Mouse (Mus musculus) kidney, postnatal 4 days (tissue): ENCODE results near the gene Cep112.

Source experiments
- DNase-seq, 2 experiments: peaks; one replicate each; pipeline ENCODE4 v3.0.0; 2021; ENCODE audit warnings: mixed read lengths in 2 of 2

Cep112 gene

DNA sequence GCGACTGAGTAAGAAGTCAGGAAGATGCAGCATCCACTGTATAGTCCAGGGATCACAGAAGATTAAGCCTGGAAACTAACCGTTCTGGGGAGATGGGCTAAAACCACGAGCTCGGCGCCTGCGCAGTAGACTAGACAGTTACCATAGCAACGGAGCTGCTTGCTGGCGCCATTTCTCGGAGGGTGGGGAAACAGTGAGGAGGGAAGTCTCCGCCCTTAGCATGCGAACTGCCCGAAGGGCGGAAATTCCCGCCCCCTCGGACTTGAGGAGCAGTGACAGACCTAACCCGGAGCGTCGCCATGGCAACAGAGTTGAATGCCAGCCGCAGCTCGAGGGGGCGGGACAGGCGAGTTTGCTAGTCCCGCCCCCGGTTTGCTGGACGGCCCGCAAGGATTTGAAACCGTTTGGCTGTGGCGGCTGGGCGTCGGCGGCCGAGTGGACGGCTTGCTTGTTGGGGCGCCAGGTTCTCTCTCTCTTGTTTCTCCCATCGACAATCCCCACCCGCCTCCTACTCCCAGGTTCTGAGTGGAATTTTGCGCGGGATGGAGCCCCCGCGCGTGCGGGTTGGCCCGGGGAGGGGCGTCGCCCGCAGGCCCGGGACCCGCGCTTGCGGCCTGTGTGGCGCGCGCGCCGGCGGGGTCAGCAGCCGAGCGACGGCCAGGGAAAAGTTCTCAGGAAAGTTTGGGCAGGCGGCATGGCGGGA lies at the start of gene Cep112:
Cep112 (plus strand) TSS at position 304 of the 703 bp plus-strand sequence.
- DNase-seq = peak; percentile 98 to 99

DNA sequence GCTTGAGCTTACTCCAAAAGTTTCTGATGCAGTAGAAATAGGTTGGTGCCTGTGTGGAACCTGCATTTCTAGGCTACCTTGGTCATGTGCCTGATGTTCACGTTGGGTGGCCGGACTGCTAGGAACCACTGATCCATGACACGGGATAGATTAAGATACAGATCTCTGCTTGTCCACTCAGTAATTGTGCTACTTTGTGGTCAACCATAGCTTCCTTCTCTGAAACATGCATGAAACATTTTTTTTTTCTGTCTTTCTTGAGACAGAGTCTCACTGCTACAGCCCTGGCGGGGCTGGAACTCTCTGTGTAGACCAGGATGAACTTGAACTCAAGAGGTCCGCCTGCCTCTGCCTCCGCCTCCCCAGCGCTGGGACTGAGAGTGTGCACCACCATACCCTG lies 48.2 kb upstream of the Cep112 start:
- DNase-seq = peak in 1 of 2 experiments; percentile 7

DNA sequence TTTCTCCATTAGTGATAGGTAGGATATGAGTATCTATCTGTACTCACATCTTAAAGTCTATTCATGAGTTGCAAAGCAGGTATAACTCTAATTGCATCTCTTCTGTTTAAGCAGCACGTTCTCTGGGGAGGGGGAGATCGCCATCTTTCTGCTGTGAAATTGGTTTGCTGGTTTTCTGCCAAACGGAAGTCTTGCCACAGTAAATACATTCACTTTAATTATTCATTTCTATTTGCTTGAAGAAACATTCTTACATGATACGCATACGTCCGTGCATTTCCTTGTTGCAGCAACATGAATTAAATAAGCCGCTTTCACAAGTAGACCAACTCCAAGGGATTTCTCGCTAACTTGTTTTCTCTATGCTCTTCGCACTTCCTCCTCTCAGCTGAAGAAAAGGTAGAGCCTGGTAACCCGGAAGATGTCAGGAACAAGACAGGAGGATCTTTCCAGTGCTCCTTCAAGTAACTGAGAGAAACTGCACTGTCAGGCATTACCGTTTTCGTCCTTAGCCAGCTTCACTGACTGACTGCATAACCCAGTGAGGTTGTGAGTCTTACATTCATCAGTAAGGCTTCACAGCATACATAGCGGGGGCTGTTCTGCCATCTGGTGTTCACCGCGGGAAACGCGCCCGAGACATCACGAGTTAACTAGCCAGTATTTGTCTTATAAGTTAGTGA lies 47.2 kb upstream of the Cep112 start:
- peak; percentile 87 for DNase-seq

DNA sequence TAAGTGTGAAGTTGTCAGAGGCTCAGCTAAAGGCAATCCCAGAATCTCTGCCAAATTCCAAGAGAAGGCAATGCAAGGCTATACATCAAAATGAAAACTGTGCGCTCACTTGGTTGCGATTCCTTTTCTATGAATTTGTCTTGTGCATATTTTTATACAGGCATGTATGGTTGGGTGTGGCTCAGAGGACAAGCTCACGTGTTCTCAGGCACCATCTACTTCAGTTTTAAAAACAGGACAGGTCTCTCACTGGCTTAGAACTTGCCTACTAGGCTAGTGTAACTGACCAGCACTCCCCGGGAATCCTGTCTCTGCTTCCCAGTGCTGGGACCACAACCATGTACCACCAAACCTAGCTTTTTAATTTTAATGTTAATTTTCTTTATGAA lies 46.6 kb upstream of the Cep112 start:
- no peak for DNase-seq

DNA sequence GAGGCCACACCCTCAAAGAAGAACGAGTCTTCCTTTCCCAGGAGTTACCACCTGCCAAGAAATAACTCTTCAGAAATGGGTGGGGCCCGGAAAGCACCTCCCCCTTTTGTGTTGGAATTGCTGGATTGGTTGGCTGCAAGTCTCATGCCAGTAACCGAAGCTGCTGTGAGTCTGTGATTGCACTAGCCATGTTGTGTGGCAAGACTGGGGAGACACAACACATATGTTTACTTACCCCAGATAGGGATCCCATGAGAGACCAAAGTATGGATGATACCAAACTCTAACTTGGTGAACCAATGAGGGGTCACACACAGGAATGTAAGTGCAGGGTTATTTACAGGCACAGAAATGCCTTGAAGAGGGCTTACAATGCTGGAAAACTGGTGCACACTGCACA lies 42.3 kb upstream of the Cep112 start:
- no peak for DNase-seq

DNA sequence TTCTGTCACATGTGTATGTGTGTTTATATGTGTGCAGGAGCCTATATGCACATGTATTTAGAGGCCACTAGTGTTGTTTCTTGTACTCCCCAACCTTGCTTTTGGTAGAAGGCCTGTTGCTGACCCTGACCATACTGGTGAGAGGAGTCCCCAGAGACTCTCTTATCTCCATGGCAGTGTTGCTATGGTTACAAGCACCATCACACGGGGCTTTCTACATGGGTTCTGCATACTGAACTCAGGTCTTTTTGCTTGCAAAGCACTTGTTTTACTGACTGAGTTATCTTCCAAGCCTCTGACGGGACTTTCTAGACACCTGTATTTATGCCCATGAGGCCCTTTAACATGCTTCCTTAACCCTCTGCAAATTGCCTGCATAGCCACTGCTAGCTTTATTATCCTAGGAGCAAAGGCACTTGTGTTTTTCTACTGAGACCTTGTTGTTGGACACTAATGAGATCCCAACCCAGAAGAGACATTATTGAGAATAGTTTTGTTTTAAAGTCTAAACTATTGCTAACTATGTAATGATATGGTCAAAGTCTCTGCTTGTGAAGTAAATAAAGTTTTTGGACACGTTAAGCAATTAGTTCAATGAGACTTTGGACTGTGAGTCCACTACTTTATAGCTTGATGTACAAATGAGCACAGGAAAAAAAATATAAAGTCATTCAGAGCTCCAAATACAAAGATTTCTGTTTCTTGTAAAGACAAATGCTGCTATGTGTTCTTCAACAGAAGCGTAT lies 39.9 kb upstream of the Cep112 start:
- DNase-seq = no peak

DNA sequence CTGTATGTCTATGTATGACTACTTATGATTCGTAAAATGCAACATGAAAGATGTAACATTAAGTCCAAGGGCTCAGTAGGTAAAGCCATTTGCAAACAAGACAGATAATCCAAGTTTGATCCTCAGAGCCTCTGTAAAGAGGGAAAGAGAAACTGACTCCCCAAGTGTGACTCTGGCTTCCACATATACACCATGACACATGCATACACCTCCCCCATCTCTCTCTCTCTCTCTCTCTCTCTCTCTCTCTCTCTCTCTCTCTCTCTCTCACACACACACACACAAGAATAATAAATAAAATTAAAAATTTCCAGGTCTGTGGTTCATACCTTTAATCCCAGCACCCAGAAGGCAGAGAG lies 39.3 kb upstream of the Cep112 start:
- no peak for DNase-seq

DNA sequence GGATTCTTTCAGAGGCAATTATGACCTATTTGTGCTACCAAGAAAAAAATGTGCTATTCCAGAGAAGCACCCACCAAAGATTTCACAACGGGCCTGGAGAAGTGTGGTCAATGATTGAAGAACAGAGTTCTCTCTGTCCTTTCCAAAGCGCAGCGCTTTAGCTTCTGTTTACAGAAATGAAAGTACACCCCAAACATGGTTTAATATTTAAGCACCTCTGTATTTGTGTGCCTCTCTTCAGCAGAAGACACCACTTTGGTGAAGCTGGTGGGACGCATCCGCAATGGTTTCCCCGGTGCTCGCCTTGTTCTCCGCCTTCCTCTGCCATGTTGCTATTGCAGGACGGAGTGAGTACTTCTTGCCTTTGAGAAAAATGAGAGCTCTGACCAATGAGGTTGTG lies 29.9 kb upstream of the Cep112 start:
- no peak for DNase-seq

DNA sequence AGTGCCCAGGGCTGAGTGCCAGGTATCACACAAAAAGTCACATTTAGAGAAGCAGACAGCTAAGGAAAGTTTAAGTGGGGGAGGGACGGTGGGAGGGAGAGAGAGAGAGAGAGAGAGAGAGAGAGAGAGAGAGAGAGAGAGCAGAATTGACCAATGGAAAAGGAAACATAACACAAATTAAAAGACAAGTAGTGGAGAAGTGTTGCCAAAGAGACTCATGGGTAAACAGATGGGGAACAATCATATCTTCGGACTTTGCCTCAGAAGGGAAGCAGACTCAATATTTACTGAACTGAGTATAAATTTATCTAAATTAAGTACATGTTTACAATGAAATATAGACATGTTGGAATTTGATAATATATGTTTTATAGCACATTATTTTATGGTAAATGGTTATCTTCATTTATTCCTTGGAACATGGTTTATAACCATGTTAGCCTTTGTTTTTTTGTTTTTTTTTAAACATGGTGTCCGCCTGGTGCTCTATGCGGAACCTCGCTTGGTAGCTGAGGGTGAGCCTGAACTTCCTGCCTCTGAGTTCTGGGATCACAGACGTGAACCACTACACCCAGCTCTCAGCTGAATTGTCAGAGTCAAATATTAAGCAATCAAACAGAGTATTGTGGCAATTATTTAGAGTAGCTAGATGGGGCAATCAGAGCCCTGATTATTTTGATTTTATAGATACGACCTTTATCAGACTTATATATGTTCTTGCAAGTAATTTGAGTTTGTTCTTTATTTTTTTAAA lies 28.7 kb upstream of the Cep112 start:
- no peak for DNase-seq

DNA sequence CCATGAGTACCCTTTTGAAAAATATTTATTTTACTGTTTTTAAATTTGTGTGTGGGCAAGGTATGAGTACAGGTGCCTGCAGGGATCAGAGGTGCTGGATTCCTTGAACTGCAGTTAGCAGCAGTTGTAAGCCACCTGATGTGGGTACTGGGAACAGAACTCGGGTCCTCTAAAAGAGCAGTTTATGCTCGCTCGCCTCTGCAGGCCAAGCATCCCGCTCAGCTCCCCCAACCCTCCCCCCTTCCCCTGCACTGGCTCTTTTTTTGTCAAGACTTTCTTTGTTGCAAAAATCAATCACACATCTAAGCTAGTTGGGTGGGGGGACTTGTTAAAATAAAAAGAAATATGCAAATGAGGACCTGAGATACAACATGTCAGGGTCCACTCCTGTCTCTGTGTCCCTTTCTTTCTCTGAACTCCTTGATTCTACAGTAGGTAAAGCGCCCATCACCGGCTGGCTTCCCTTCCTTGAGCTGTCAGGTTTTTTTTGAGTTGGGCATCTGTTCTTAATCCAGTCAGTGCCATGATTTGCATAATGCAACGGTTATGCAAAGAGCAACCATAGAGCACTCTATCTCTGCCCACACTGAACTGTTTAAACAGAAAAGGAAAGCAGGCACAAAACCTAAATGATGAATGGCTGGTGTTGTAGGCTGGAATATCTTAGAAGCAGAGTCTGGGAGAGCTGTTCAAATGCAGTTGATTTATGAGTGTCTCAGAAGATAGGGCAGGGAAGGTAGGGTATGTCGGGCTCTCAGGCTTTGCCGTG lies 14.9 kb upstream of the Cep112 start:
- DNase-seq = no peak

DNA sequence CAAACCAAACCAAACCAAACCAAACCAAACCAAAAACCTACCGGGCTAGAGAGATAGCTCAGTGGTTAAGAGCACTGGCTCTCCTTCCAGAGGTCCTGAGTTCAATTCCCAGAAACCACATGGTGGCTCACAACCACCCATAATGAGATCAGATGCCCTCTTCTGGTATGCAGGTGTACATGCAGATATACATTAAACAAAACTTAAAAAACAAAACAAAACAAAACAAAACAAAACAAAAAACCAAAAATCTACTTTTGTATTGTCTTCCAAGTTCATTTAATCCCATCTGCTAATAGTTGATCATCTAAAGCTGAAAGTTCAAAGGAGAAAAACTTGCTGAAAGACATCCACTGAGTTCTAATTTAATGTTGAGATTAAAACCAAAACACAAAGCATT lies 8.6 kb upstream of the Cep112 start:
- no peak for DNase-seq

DNA sequence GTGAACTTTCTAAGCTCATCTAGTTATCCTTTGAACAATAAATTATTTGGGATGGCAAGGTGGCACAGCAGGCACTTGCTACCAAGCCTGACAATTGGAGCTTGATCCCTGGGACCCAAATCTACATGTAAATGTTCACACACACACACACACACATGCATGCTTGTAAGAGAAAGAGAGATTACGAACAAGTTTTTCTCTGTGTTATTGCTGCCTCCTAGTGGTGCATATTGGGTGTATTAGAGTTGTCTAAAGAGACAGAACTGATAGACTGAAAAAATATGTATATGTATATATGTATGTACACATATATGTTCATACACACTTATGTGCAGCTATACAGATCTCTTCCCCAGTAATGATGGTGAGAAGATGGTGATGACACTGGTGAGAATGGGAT lies 6.5 kb upstream of the Cep112 start:
- no peak for DNase-seq

DNA sequence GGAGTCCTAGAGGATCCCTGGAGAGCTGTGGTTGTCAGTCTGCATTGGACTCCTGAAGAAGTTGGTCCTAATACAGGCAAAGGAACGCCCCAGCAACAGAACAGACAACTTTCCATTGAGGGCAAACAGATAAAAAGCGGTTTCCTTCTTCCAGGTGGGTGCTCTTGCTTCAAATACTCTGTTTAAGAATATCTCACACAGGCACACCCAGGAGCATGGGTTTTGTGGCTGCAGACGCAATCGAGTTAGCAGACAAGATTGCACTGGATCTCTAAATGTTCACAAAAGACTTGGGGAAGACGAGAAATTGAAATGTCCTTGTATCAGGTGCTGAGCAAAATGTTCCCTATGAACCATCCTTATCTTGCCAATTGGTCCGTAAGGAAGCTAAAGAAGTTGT lies 5.8 kb upstream of the Cep112 start:
- DNase-seq = no peak

DNA sequence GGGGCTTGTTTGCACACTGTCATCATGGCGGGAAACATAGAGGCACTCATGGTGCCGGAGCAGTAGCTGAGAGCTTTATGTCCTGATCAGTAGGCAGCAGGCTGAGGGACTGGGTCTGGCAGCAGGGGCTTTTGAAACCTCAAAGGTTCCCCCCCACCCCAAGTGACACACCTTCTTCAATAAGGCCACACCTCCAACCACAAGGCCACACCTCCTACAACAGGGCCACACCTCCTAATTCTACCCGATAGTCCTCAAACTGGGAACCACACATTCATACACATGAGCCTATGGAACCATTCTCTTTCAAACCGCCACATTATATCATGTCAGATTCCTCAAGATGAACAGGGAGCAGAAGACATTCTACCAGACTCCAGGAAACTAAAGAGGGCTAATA lies 4.2 kb upstream of the Cep112 start:
- DNase-seq = no peak

DNA sequence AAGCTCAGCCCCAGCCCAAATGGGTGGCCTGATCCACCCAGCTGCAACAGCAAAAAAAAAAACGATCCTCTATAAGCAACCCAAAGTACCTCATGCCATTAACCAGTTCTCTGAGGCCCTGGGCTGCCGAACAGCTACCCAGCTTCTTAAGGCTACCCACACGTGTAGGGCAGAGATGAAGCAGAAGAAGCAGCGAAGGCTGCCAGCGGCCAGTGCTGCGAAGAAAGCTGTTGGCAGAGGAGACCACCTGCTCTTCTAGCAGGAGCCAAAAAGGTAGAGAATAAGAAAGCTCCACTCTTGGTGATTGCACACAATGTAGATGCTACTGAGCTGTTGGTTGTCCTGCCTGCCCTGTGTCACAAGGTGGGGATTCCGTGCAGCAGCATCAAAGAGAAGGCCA lies 1.8 kb upstream of the Cep112 start:
- DNase-seq = no peak

DNA sequence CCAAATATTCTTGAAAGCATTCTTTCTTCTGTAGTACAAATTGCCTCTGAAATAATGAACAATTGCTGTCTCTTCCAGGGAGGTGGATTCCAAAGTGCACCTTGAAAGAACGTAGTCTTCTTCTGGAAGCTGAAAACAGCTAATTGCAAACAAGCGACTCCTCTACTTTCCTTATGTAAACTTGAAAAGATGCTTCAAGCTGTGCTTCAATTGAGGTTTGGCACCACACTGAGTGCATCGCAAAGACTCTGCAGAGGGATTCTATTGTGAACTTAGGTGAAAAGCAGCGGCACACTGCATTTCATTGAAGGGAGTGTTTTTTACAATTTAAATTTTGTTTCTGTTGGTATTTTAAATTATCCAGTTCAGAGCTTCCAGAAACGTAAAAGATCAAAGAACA lies 881 bp upstream of the Cep112 start:
- no peak for DNase-seq

DNA sequence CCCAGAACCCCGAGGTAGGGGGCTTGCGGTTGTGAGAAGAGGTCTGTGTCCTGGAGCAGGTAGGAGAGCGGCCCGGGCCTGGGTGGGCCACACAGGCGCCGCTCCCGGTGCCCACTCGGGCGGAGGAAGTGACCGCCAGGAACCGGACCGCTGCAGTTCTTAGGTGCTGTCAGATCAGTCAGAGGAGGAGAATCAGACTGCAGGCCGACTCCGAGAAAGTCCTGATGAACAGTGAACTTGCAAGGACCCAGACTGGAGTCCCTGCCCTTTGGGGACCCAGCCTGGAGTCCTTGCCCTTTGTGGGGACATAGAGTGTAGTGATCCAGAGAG lies 565 bp downstream of the Cep112 start:
- DNase-seq = no peak

DNA sequence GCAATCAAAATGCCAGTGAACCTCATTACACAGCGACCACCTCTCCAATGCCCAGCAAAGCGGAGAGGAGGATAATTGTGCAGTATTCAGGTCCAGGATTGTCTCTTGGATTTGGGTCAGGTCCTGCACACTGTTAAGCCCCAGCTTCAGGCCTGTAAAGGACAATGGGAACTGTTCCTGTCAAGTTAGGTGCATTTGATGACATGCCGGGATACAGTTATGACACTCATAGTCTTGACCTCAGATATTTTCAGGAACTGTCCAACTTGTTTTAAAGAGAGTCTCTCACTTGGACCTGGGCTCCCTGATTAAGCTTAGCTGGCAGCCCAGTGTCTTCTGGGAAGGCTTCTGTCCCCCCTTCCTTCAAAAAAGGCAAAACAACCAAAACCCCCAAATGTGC lies 1.1 kb downstream of the Cep112 start:
- no peak for DNase-seq

DNA sequence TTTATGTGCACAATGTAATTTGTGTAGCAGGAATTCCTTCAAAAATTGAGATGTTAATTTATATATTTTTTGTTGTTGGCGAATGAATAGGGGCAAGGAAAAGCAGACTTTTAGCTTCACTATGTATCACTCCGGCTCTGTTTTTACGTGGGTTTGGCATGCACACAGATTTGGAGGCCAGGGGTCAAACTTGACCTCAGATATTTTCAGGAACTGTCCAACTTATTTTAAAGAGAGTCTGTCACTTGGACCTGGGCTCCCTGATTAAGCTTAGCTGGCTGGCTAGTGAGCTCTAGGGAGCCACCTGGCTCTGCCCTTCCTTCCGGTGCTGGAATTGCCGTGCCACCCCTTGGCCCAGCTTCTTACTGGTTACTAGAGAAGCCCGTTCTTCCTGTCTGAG lies 2.2 kb downstream of the Cep112 start:
- no peak for DNase-seq

DNA sequence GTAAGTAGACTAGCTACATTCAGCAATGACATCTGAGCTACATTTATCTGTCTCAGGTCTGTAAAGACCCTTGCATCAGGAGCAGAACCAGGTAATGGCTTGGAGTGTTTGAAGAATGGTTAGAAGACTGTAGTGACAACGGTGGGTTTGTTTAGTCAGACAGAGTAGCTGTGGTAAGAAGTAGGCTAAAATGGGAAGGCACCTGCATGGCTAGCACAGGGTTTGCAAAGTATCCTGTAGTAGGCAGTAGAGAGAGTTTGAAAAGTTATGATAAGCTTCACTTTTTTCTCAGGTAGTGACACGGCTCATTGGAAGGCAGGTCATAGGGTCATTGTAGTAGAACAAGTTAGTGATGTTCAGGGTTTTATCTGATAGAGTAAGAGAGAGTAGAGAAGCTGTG lies 4.1 kb downstream of the Cep112 start:
- DNase-seq = no peak

DNA sequence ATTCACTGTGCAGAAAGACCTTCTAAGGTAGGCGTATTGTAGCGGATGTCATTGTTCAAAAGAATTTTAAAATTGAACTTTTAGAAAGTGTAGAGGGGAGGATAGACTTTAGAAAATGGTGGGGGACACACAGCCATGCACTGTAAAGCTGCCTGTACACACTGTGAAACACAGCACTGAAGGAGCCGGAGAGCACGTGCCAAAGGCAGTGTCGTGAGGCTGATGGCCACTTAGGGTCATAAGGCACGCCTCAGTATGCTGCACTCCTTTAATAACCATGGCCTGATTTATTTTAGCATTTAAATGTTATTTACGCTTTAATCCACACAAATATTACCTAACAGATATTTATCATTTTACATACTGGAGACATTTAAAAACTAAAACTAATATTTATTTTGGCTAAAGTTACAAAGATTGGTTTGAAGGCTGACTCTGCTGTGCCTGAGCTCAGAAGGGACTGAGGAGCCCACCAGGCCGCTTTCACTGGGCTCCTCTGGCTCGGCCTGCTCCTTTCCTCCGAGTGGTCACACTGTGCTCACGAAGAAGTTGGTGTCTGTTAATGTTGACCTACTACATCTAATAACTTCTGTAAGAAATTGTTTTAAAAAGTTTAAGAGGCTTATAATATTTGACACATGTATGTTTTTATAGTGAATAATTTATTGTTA lies 19.0 kb downstream of the Cep112 start:
- DNase-seq = peak; percentile 24 to 52

DNA sequence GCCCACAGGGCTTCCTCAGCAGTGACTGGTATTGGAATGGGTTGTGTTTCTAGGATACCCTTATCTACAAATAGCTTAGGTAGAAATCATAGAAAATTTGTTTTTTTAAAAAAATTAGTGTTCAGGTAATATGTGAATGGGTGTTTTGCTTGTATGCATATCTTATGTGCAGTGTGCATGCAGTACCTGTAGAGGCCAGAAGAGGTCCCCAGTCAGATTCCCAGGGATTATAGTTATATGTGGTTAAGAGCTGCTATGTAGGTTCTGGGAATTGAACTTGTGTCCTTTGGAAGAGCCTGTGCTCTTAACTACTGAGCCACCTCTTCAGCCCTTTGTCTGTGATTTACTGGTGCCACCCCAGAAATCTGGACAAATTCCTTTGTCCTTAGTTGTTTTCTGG lies 22.2 kb downstream of the Cep112 start:
- DNase-seq = peak; percentile 56 to 59
